Mouse (Mus musculus) lung, postnatal 0 days (tissue): ENCODE data around the gene Chp2.

Experiments used
- CTCF ChIP-seq: IDR thresholded peaks from 2 replicates; pipeline ENCODE4 v1.5.1; 2016; ENCODE audit warnings: antibody characterized with exemption, mild to moderate bottlenecking
- EP300 ChIP-seq: IDR thresholded peaks from 2 replicates; pipeline ENCODE4 v1.6.1; 2016; ENCODE audit warnings: antibody characterized with exemption, mild to moderate bottlenecking, control low read depth

- no peak for TF ChIP-seq CTCF
- TF ChIP-seq EP300, result 0 out of 2 replicates have a peak, but pooled peaks have one; percentile 17
Observed at GRCm38 (mm10) chr7:122208276-122209021, 10.8 kb upstream of the Chp2 start.
